Mouse (Mus musculus) heart, adult 9 months (tissue): Measurements from ENCODE around the gene Gpr173.

Experiments used
- DNase-seq, 2 experiments: peaks; one replicate each; pipeline ENCODE4 v3.0.0; 2022; ENCODE audit warnings: low spot score in 2 of 2

Gene Gpr173

DNA sequence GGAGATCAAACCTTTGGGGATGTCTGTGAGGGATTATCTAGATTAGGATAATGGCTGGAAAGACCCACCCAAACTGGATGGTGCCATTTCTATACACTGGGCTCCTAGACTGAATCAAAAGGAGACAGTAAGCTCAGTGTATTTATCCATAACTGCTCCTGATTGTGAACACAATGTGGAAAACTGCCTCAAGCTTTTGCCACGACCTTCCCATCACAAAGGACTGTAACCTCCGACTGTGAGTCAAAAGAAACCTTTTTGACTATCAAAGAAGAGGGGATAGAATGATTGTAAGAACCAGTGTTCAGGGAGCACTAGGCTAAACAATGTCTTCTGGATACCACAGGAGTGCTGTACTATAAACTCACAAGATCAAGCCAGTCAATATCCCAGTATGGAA is 62.3 kb downstream of the Gpr173 start:
- no peak for DNase-seq
